17 mouse cellular contexts compared by ENCODE assay signal in the genomic region with DNA sequence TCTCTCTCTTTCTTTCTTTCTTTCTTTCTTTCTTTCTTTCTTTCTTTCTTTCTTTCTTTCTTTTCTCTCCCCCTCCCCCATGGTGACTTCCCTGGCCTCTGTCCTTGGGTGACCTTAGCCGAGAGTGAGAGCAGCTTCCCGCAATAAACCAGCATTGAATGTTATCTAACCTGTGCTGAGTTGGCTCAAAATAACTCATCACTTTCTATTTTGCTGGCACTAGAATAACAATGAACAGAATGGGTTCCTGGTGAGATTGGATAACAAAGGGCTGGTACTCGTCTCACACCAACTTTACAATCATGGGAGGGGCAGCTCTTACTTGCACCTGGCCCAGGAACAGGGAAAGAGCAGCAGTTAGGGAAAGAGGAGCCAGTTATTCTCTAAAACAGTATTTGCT. TPM values are rescaled to one million over a fixed set of nuclear protein-coding genes. Genes with fewer than 3 reads are reported as not detected.
DNase-seq lines count a peak whose midpoint lies in the region; ATAC-seq lines count a peak whose summit lies in the region.
"Had no signal": no experiment of that assay in that cellular context is flagged by ENCODE, and none has a peak within 500 bp of the region (broad histone marks: within the 10 kb centered on the region; RNA-seq: fewer than 3 reads in every experiment).

No protein-coding gene starts in this region.

- H3K9ac ChIP-seq in limb, embryonic 13.5 days, result no peak overlapping the region
- H3K9ac ChIP-seq: hindbrain, embryonic 15.5 days had no signal

- H3K9me3 ChIP-seq in limb, embryonic 13.5 days, result no peaks in the 10 kb centered on the region
- H3K9me3 ChIP-seq in limb, embryonic 10.5 days (replicated peaks), result no peaks in the 10 kb centered on the region
- H3K9me3 ChIP-seq: hindbrain, embryonic 15.5 days had no signal

- peaks cover 75% of the 10 kb centered on the region for H3K27me3 ChIP-seq in limb, embryonic 13.5 days
- H3K27me3 ChIP-seq in limb, embryonic 10.5 days (ENCODE audit: low read depth, poor library complexity, severe bottlenecking), result peaks cover 77% of the 10 kb centered on the region

- peaks cover 22% of the 10 kb centered on the region for H3K4me1 ChIP-seq in limb, embryonic 13.5 days
- peaks cover 31% of the 10 kb centered on the region for H3K4me1 ChIP-seq in limb, embryonic 10.5 days

- no peak overlapping the region for H3K4me3 ChIP-seq in limb, embryonic 13.5 days
- H3K4me3 ChIP-seq in limb, embryonic 10.5 days, result no peak overlapping the region
- H3K4me3 ChIP-seq: erythroblast, embryonic 14.5 days had no signal

- H3K36me3 ChIP-seq in limb, embryonic 13.5 days, result no peaks in the 10 kb centered on the region
- H3K36me3 ChIP-seq in limb, embryonic 10.5 days, result no peaks in the 10 kb centered on the region
- H3K36me3 ChIP-seq: hindbrain, embryonic 15.5 days had no signal

- no peak overlapping the region for H3K27ac ChIP-seq in limb, embryonic 13.5 days
- no peak overlapping the region for H3K27ac ChIP-seq in limb, embryonic 10.5 days
- H3K27ac ChIP-seq: hindbrain, embryonic 15.5 days had no signal

- H3K4me2 ChIP-seq in limb, embryonic 13.5 days (replicated peaks), result peak overlapping the region; percentile 79; the same call in 1 of the 2 replicates

- DNase-seq in heart, adult 11 months, result peak; percentile 61
- DNase-seq in heart, postnatal 14 days, result no peak
- no peak for DNase-seq in limb, embryonic 10.5 days (ENCODE audit: low spot score)
- DNase-seq in A20 (ENCODE audit: low read depth, low spot score) (peak; percentile 39), R1 (ENCODE audit: low read depth, low spot score) (peak; percentile 98)
- DNase-seq in layer of hippocampus, postnatal 25 days (ENCODE audit: extremely low spot score in 1 of 2, low spot score in 1 of 2), result no peak
- DNase-seq: adrenal gland, adult 2 months; cerebellum, adult 18-20 months; gastrocnemius, postnatal 25 days; kidney, adult 2 months; lung, postnatal 14 days; spleen, adult 18-20 months had no signal

- WGBS in limb, embryonic 13.5 days, result 2% methylated on average over 3 of the region's 3 CpGs
- WGBS in limb, embryonic 10.5 days, result 1% methylated on average over 3 of the region's 3 CpGs

- ATAC-seq in limb, embryonic 13.5 days (ENCODE audit: low FRiP score, low read depth), result no peak
- no peak for ATAC-seq in CD4-positive, CD25-positive, alpha-beta regulatory T cell, adult 4 months
- ATAC-seq: midbrain, embryonic 16.5 days had no signal

- intact Hi-C loops in heart, postnatal 14 days (cut with DNase I), result loop anchor here (5.0 kb wide), 2 partner anchors 65 to 105 kb away; a partner anchor contains a TSS

RNA-seq across cellular contexts. Expression of a gene that starts 1.0 kb away (rescaled TPM):
- total RNA-seq in heart, postnatal 14 days (2021), result 10 to 100 TPM in 1 of 2 experiments, 1 to 10 TPM in 1; 8.3 to 11.2 TPM
- polyA plus RNA-seq in limb, embryonic 13.5 days (2015; fragmentation: Nextera tagmentation; extraction: Ambion mirVana), result 3.6 and 4.8 TPM in 2 replicates
- 5.0 and 5.2 TPM in 2 replicates for polyA plus RNA-seq in limb, embryonic 10.5 days (2016; fragmentation: Nextera tagmentation; extraction: Ambion mirVana)
- not detected for polyA plus RNA-seq in CD4-positive, CD25-positive, alpha-beta regulatory T cell, adult 4 months (2017; shearing (Covaris generic))
- 1 to 10 TPM; 2.5 to 4.6 TPM for total RNA-seq in layer of hippocampus, postnatal 25 days (2021)
- polyA plus RNA-seq: erythroblast, embryonic 14.5 days had no signal

Comparison
In these comparisons a context has a peak if more than half of its experiments do, and no peak if none do; other contexts are left out.
1. DNase-seq: peak in heart, adult 11 months (single experiment), A20 (single experiment) and R1 (single experiment); none in heart, postnatal 14 days (0 of 2), limb, embryonic 10.5 days (single experiment) and layer of hippocampus, postnatal 25 days (0 of 2).